21 mouse cellular contexts compared by ENCODE assay signal in the genomic region with DNA sequence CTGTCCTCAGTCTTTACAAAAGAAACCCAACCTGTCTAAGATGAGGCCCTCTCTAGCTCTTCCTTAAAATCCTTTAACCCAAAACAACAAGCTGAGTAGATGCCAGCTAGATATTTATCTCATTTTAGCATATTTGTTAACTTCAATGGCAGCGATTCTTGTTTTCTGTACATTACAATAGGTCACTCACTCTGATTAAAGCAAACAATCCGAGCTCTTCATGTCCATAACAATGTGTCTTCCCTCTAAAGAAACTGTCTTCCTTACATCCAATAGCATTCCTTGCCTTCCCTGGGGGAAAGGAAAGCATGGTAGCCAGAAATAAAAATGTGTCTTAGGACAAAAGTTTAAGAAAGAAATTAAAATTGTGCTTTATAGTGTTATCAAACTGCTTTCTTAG.
DNase-seq lines count a peak whose midpoint lies in the region; TF ChIP-seq lines count a peak whose summit lies in the region.
"Had no signal": no experiment of that assay in that cellular context is flagged by ENCODE, and none has a peak within 500 bp of the region (broad histone marks: within the 10 kb centered on the region; RNA-seq: fewer than 3 reads in every experiment).

No protein-coding gene starts in this region.

- H3K9me3 ChIP-seq in ES-E14 (ENCODE audit: control insufficient read depth, insufficient read depth, low read depth, low read length) = no peaks in the 10 kb centered on the region
- H3K9me3 ChIP-seq: embryonic facial prominence, embryonic 13.5 days; embryonic facial prominence, embryonic 15.5 days; forebrain, embryonic 10.5 days; forebrain, embryonic 12.5 days; forebrain, embryonic 15.5 days had no signal

- H3K4me3 ChIP-seq in ES-E14 (ENCODE audit: insufficient read depth in 1 of 2, low read depth in 1 of 2, low read length in 2 of 2, poor library complexity in 1 of 2, severe bottlenecking in 1 of 2) = no peak overlapping the region
- H3K4me3 ChIP-seq: embryonic facial prominence, embryonic 13.5 days; embryonic facial prominence, embryonic 15.5 days; erythroblast, embryonic 14.5 days; forebrain, embryonic 10.5 days; forebrain, embryonic 12.5 days; forebrain, embryonic 15.5 days had no signal

- H3K27ac ChIP-seq in ES-E14 (ENCODE audit: insufficient read depth, low read depth, low read length, poor library complexity, severe bottlenecking) = no peak overlapping the region
- H3K27ac ChIP-seq: embryonic facial prominence, embryonic 13.5 days; embryonic facial prominence, embryonic 15.5 days; forebrain, embryonic 10.5 days; forebrain, embryonic 12.5 days; forebrain, embryonic 15.5 days had no signal

- in situ Hi-C loops in ES-E14 (cut with MboI; ENCODE audit: low sequenced_read_pairs in 2 of 2, unreplicated experiment in 2 of 2) = no loop called here

- no peak overlapping the region for H3K9ac ChIP-seq in ES-E14 (ENCODE audit: insufficient read depth, low read depth, low read length, poor library complexity, severe bottlenecking)
- H3K9ac ChIP-seq: embryonic facial prominence, embryonic 13.5 days; embryonic facial prominence, embryonic 15.5 days; forebrain, embryonic 12.5 days; forebrain, embryonic 15.5 days; forebrain, postnatal 0 days had no signal

- DNase-seq in ES-E14 (ENCODE audit: low read depth, low spot score) (peak; percentile 71), WW6 (ENCODE audit: low read depth, low spot score) (peak; percentile 36)
- no peak for DNase-seq in lung, postnatal 36 days
- no peak for DNase-seq in cerebellum, adult 9-11 months
- no peak for DNase-seq in right cerebral cortex, adult 18-20 months
- DNase-seq: adrenal gland, adult 8-10 months; adrenal gland, postnatal 14 days; adrenal gland, postnatal 36 days; cerebellum, adult 11-12 months; cerebellum, adult 2 months; cerebellum, adult 9-10 months; cerebellum, postnatal 14 days; cerebellum, postnatal 36 days; embryo, embryonic 11 days; forebrain, postnatal 0 days had no signal

- peaks cover 0 to 2% of the 10 kb centered on the region in 2 experiments; a peak in 2 of 4 replicates for H3K4me1 ChIP-seq in ES-E14 (ENCODE audit: control insufficient read depth in 2 of 2, insufficient read depth in 2 of 2, low read length in 2 of 2, poor library complexity in 1 of 2)
- H3K4me1 ChIP-seq: embryonic facial prominence, embryonic 13.5 days; embryonic facial prominence, embryonic 15.5 days; forebrain, embryonic 10.5 days; forebrain, embryonic 12.5 days; forebrain, embryonic 15.5 days had no signal

- no peaks in the 10 kb centered on the region for H3K36me3 ChIP-seq in ES-E14 (ENCODE audit: control insufficient read depth, insufficient read depth, low read length, poor library complexity, severe bottlenecking)
- H3K36me3 ChIP-seq: embryonic facial prominence, embryonic 13.5 days; embryonic facial prominence, embryonic 15.5 days; forebrain, embryonic 10.5 days; forebrain, embryonic 12.5 days; forebrain, embryonic 15.5 days had no signal

TF ChIP-seq in ES-E14, 5 proteins besides CTCF, POLR2A, EP300 and RAD21:
- TF ChIP-seq MAFK (IDR thresholded peaks at IDR 0.05; ENCODE audit: insufficient read depth, low read depth, low read length) = no peak
- TF ChIP-seq HCFC1 (IDR thresholded peaks at IDR 0.05; ENCODE audit: borderline replicate concordance, insufficient read depth, low read length) = no peak
TF ChIP-seq in ES-E14: peak in this region for 0.

Comparison
In these comparisons a context has a peak if more than half of its experiments do, and no peak if none do; other contexts are left out.
1. DNase-seq: peak in ES-E14 (single experiment) and WW6 (single experiment); none in lung, postnatal 36 days (single experiment), cerebellum, adult 9-11 months (single experiment) and right cerebral cortex, adult 18-20 months (single experiment).